Mouse (Mus musculus) ZHBTc4 (cell line): ENCODE results near the gene Ecel1.
A peak's percentile ranks its signal among the peaks of the same experiment; 100 is the strongest.

Experiments used
- DNase-seq: peaks from one replicate; pipeline ENCODE4 v3.0.0-alpha.2; 2011; ENCODE audit warnings: low read depth, low spot score

Ecel1 gene

GRCm38 (mm10) chr1:87171312-87171711 lies 15.0 kb upstream of the Ecel1 start:
- DNase-seq: no peak

- no peak for DNase-seq
Observed at GRCm38 (mm10) chr1:87170458-87170857, 14.1 kb upstream of the Ecel1 start.

- no peak for DNase-seq
Observed at GRCm38 (mm10) chr1:87164796-87165184, 8.5 kb upstream of the Ecel1 start.

GRCm38 (mm10) chr1:87164164-87164795 lies 8.0 kb upstream of the Ecel1 start:
- DNase-seq: no peak

- no peak for DNase-seq
Observed at GRCm38 (mm10) chr1:87159396-87159795, 3.1 kb upstream of the Ecel1 start.

DNA sequence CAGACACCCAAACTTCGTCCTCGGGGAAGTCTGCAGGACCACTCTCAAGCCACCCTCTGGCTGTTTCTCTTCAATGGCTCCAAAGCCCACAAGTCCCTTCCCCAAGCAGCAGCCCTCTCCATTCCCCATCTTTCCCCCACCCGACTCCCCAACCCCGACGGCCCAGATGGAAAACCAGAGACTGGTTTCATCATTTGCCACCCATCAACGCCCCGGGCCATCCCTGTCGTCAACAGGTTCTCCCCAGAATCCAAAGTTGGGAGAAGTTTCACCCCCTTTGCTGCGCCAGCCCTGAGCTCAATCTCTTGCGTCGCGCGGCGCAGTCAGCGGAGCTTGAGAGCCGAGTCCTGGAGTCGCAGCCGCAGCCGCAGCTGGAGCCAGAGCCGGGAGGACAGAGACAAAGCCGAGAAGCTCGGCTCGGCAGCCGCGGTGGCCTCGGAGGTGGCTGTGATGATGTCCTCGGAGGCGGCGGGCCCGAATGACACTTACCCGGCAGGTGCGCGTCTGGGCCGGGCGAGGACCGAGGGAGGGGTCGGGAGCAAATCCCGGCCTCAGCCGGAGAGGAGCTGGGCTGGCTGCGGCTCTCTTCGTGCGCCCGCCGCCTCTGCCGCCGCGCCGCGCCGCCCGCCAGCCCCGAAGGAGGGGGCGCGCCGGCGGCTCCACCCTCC lies 656 bp downstream of the Ecel1 start:
- DNase-seq: peak; percentile 71

DNA sequence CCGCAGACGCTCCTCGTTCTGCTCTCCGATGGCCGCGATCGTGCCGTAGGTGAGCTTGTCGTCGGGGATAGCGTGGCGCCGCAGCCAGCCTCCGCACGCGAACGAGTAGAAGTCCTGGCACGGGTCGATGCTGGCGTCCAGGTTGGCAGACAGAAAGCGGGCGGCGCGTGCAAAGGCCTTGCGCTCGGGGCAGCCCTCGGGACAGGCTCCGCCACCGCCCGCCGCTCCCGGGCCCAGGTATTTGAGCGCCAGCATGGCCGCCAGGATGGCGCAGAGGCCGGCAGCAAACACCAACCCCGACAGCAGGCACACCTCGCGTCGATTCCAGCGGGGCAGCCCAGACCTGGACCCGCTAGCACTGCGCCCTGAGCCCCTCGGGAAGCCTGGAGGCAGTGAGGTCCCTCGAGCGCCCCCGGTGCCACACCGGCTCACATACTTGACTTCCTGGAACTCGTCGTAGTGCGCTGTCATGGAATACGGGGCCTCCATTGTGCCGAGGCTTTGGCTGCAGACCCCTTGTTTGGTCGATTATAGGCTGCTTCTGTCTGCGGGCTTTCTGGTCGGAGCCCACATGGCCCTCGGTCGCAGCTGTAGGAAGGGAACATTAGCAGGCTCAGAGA lies 1.7 kb downstream of the Ecel1 start:
- DNase-seq: peak; percentile 60

DNA sequence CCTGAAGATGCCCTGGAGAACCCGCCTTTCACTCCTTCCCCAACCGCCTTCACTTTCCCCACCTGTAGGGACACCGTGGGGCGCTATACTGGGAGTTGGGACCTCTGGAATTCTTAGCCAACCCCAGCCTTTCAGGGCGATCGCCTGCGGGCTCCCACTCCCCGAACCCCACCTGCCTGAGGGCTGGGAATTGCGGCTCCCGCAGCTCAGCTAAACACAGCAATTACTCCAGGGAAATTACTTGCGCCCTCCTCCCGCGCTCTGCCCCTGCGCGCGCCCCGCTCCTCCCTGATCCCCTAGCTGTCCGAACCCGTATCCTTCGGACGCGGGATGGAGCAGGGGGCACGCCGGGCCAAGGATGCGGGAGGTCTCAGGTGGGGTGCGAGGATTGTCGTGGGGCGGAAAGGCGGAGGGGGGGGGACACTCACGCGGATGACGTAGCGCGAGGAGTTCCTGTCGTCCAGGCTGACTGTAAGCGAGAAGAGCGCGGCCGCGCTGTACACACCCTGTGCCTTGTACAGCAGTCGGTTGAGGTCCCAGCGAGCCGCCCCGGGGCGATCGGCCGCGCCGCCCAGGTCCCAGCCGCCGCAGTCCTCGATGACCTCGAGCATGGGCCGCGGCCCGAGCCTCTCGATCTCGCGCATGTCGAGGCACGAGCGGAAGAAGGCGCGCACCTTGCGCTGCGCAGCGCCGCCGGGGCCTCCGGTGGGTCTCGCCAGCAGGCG lies 2.4 kb downstream of the Ecel1 start:
- DNase-seq: peak; percentile 65

GRCm38 (mm10) chr1:87151286-87151685 lies 5.0 kb downstream of the Ecel1 start:
- no peak for DNase-seq

DNA sequence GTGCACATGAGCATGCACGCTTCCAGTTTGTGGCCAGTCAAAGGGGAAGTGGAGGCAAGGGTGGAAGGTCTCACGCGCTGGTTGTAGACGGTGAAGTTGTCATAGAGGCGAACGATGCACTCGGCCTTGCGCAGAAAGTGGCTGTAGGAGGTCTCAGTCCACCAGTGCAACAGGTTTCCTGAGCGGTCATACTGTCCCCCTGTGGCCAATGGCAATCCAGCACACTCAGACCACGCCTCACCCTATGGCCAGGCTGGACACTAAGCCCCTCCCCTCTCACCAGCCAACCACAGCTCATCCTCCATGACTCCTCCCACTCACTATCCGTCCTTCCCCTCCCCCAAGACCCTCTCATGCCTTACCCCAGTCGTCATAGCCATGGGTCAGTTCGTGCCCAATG lies 6.9 kb downstream of the Ecel1 start:
- DNase-seq: no peak

DNA sequence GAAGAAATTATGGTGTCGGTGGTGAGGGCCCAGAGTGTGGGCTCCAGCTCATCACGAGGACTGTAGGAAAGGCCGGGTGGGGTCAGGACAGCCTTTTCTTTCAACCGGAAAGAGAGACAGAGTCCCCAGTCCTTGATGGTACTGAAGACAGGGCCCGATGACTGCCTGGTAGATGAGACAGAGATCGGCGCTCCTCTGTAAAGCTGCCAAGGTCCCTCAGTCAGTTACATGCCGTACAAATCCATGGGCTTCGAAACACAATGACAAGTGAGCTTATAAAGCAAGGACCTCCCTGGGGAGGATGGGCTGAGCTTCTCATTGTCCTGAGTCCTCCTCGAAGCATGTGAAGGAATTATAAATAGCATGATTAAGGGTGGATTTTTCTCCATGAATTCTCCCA lies 13.2 kb downstream of the Ecel1 start:
- DNase-seq: no peak

DNA sequence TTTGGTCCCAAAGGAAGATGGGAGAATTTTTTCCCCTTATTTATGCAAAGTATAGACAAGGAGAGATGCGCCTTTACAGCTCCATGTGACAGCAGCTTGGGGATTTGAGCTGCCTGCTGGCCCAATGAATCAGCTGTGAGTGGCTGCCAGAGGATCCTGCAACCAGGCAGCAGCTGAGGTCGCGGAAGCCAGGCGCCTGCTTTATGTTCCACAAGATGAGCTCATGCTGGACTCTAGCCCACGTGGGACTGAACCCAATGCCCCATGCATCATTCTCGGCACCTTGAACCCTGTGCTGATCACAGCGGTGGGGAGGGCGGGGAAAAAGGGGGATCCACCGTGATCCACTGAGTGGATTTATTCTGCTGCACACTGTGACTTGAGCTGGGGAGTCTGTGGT lies 13.9 kb downstream of the Ecel1 start:
- DNase-seq: no peak

- no peak for DNase-seq
Observed at GRCm38 (mm10) chr1:87141550-87141949, 14.8 kb downstream of the Ecel1 start.

GRCm38 (mm10) chr1:87131803-87132202 lies 24.5 kb downstream of the Ecel1 start:
- no peak for DNase-seq

GRCm38 (mm10) chr1:87127206-87128030 lies 28.9 kb downstream of the Ecel1 start:
- peak; percentile 46 for DNase-seq

GRCm38 (mm10) chr1:87124673-87125072 lies 31.6 kb downstream of the Ecel1 start, which contains the start of gene Akp3:
Gene Akp3 (plus strand): TSS chr1:87124973.
- no peak for DNase-seq

DNA sequence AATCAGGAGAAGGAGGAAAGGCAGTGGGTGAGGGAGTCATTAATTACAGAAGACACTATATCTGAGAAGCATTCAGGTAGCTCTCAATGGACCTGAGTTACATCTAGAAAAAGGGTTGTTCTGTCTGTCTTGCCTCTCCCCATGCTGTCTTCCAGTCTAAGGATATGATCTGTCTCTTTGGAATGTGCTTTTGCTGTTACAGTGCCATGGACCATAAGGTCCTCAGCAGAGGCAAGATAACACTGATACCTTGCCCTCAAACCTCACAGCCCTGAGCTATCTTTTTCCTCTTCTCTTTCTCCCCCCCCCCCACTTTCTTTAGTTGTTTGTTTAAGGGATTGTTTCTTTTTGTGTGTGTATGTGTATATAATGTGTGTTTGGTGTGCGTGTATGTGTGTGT lies 41.5 kb downstream of the Ecel1 start:
- no peak for DNase-seq

DNA sequence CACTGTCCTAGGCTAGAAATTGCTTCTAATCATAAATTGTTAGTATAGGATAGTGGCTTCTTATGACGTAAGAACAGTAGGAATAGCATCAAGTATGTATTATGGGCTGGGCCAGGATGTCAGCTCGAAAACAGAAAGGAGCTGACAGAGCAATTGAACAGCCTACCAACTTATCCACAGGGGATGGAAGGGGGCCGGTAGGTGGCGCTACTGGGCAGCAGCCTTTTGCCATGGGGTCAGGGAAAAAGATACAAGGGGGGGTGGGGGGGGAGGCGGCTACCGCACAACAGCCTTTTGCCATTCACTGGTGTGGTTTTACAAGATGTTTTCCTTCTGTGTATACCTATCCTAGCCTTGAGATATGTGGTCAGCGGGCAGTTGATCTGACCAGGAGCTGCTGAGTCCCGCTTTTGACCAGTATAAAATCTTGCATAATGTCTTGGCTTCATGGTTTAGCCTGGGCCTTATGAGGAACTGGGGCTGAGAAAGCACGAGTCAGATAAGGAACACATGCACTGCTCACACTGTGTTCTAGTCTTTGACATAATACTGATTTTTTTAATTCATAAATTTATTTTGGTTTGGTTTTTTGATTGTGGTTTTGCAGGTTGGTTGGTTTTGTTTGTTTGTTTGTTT lies 44.5 kb downstream of the Ecel1 start:
- DNase-seq: peak; percentile 52

DNA sequence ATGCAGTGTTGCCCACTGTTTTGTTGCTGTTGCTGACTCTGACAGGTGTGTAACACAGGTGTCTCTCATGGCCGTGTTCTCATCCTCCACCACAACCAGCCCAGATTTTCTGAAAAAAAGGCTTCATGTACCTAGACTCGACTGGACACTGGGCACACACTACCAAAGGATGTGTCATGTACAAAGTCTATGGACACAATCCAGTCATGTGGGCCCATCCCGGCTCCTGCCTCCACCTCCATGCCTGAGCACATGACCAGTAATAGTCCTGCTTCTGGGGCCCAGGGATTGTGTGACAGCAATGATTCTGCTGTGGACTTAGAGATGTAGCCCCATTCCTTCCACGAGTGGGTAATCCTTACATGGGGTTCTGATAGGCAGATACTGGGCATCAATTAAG lies 47.8 kb downstream of the Ecel1 start:
- no peak for DNase-seq

DNA sequence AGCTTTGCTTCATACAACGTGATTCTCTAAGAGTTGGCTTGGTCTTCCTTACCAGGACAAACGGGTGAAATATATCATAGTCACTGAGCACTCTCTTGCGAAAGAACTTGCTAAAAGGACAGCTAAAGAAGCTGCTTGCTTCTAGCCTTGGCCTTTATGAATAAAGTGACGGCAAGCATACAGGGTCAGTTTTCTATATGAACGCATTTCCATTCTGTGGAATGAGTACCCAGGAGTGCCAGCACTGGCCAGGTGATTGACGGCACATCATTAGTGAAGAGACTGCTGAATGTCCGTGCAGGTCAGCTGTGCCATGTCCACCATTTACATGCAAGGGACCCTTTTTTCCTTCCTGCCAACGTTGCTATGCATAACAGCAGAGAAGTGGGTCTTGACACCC lies 49.8 kb downstream of the Ecel1 start:
- DNase-seq: no peak

DNA sequence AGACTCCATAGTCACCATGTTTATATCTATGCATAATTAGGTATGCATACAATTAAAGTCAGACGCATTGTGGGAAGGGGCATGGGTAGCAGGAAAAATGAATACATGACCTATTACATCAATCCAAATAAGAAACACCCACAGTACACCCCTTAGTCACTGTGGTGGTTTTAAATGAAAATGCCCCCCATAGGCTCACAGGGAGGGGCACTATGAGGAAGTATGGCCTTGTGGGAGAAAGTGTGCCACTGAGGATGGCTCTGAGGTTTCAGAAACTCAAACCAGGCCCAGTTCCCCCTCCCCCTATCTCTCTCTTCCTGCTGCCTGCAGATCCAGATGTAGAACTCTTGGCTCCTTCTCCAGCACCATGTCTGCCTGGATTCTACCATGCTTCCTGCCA lies 52.4 kb downstream of the Ecel1 start:
- DNase-seq: no peak
